Mouse (Mus musculus): ENCODE measurements at regions not wholly inside any gene's neighbourhood (a gene's known extent, or its start where the extent isn't known, plus 50 kb on each side); places are given as distances from the start of the nearest gene placed in this dataset.

DNA sequence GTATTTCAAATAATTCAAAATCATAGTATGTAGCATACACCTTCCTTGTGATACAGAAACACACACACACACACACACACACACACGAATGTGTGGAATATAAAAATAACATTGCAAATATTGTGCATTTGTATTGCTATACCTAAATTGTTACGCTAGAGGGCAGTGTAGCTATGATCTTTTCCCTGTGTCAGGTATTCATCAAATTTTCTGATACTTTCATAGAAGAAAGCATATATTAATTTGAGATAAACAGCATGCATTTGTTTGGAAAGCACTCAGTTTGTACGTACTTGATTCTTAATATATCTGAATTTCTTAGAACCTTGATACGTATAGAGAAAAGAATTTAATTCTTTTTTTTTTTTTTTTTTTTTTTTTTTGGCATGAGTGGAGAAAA is 1700.9 kb upstream of the Sel1l start:
- no peaks in the 10 kb centered on the region for H3K9me3 ChIP-seq (replicated peaks)
- WGBS (ENCODE audit: insufficient replicate concordance), result 35% methylated on average over 4 of the region's 4 CpGs

DNA sequence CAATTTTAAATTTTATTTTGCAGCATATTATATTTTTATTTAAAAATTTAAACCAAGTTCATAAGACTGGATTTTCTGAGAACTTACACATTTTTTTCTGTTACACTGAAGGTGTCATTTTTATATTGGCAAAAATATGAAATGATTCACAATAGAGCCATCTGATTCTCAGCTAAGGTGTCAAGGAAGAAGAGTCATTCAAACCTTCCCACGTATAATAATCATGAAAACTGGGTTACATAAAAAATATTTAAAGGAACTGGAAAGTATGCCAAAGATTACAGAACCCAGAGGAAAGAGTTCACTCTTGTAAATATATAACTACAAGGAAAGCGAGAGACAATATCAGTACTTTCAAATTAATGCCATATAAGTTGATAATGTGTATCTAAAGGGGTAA is 1674.5 kb upstream of the Sel1l start:
- WGBS (ENCODE audit: insufficient replicate concordance), result 56% methylated on average over 2 of the region's 2 CpGs
- ATAC-seq (ENCODE audit: insufficient read depth), result no peak
- Histone ChIP-seq H3K27ac (replicated peaks) (no peak overlapping the region), H3K9me3 (replicated peaks) (no peaks in the 10 kb centered on the region), H3K4me2 (no peak overlapping the region), H3K36me3 (replicated peaks) (no peaks in the 10 kb centered on the region), H3K4me3 (replicated peaks) (no peak overlapping the region), H3K4me1 (replicated peaks) (no peaks in the 10 kb centered on the region), H3K9ac (no peak overlapping the region), H3K27me3 (no peaks in the 10 kb centered on the region)

More for the DNA sequence above, 1700.9 kb upstream of the Sel1l start:
- H3K27me3 ChIP-seq, result no peaks in the 10 kb centered on the region
- H3K4me2 ChIP-seq, result no peak overlapping the region
- H3K9ac ChIP-seq, result no peak overlapping the region
- H3K4me1 ChIP-seq (replicated peaks), result no peaks in the 10 kb centered on the region
- H3K4me3 ChIP-seq (replicated peaks), result no peak overlapping the region
- H3K36me3 ChIP-seq (replicated peaks), result no peaks in the 10 kb centered on the region
- no peak overlapping the region for H3K27ac ChIP-seq (replicated peaks)
- ATAC-seq (ENCODE audit: insufficient read depth), result no peak

DNA sequence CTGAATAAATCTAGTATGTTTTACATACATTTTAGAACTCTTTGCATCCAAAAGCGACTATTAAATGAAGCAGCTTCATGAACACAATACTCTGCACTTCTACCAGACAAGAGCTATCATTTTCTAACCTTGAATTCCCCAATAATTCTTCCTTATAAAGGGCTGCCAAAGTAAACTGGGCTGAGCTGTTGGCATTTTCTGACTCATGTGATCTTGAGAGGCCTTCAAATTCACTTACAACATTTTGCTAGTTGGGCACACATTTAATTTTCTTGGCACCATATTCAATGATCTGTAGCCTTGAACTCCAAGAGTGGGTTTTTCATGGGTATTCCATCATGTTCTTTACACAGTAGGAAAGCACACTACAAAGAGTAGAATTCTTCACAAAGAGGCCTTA is 1637.4 kb upstream of the Sel1l start:
- Histone ChIP-seq H3K9ac (no peak overlapping the region), H3K27me3 (no peaks in the 10 kb centered on the region), H3K4me3 (replicated peaks) (no peak overlapping the region), H3K4me1 (replicated peaks) (no peaks in the 10 kb centered on the region), H3K4me2 (no peak overlapping the region), H3K27ac (replicated peaks) (no peak overlapping the region), H3K9me3 (replicated peaks) (no peaks in the 10 kb centered on the region), H3K36me3 (replicated peaks) (no peaks in the 10 kb centered on the region)
- ATAC-seq (ENCODE audit: insufficient read depth), result no peak
- WGBS (ENCODE audit: insufficient replicate concordance), result 55% methylated on average over 1 of the region's 1 CpGs

DNA sequence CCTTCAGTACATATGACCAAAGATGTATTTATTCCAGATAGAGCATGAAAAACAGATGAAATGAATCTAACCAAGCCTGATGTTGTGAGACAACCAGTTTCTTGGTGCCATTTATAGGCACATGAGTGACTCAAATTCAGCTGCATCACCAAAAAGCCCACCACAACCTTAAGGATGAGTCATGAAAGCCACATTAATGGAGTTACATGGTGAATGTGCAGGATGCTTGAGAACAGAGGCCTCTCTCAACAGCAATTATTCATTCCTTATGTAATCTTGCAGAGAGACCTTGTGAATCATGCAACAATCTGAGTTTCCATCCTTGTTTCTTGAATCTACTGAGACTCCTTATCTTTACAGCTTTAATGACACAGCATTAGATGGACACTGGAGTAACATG is 1613.1 kb upstream of the Sel1l start:
- Histone ChIP-seq H3K4me1 (replicated peaks) (no peaks in the 10 kb centered on the region), H3K27me3 (no peaks in the 10 kb centered on the region), H3K9ac (no peak overlapping the region), H3K27ac (replicated peaks) (no peak overlapping the region), H3K4me3 (replicated peaks) (no peak overlapping the region), H3K9me3 (replicated peaks) (no peaks in the 10 kb centered on the region), H3K36me3 (replicated peaks) (no peaks in the 10 kb centered on the region), H3K4me2 (no peak overlapping the region)
- ATAC-seq (ENCODE audit: insufficient read depth), result no peak

DNA sequence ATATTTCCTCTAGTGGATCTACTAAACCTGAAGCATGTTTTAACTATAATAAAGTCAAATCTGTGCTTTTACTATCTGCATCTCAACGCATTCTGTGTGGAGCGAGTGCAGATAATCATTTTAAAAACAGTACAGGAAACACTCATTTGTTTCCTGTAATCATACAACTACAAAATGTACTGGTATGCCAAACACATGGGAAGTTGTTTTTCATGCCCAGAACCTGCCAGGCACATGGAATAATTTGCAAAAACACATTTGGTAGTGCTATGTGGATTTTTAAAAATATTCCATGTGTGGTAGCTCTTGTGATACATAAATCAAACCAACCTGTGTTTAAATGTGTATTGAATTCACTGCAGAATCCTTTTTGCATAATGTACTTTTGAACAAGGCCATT is 1600.5 kb upstream of the Sel1l start:
- H3K9ac ChIP-seq, result no peak overlapping the region
- H3K27me3 ChIP-seq, result no peaks in the 10 kb centered on the region
- WGBS (ENCODE audit: insufficient replicate concordance), result 64% methylated on average over 2 of the region's 2 CpGs
- no peak overlapping the region for H3K27ac ChIP-seq (replicated peaks)
- H3K4me1 ChIP-seq (replicated peaks), result no peaks in the 10 kb centered on the region
- H3K4me3 ChIP-seq (replicated peaks), result no peak overlapping the region
- H3K4me2 ChIP-seq, result no peak overlapping the region
- H3K9me3 ChIP-seq (replicated peaks), result no peaks in the 10 kb centered on the region
- H3K36me3 ChIP-seq (replicated peaks), result no peaks in the 10 kb centered on the region
- ATAC-seq (ENCODE audit: insufficient read depth), result no peak

DNA sequence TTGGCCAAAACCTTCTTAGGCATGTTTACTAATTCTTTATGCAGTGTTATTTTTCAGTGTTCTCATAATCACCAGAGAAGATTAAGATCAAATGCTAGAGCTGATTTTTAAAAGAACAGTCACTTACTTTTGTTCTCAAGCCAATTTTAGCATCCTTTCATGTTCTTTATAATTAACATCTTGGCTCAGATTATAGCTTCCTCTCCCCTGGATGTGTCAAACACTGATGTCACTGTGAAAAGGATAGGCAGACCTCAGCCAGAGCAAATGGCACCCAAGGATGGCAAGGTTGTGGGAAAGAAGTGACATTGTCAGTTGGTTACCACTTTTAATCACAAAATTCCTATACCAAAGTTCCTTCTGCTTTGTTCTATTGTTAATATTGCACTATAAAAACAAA is 1580.3 kb upstream of the Sel1l start:
- Histone ChIP-seq H3K9ac (no peak overlapping the region), H3K4me2 (no peak overlapping the region), H3K27me3 (no peaks in the 10 kb centered on the region), H3K36me3 (replicated peaks) (no peaks in the 10 kb centered on the region), H3K4me3 (replicated peaks) (no peak overlapping the region), H3K4me1 (replicated peaks) (no peaks in the 10 kb centered on the region), H3K27ac (replicated peaks) (no peak overlapping the region), H3K9me3 (replicated peaks) (no peaks in the 10 kb centered on the region)
- no peak for ATAC-seq (ENCODE audit: insufficient read depth)

DNA sequence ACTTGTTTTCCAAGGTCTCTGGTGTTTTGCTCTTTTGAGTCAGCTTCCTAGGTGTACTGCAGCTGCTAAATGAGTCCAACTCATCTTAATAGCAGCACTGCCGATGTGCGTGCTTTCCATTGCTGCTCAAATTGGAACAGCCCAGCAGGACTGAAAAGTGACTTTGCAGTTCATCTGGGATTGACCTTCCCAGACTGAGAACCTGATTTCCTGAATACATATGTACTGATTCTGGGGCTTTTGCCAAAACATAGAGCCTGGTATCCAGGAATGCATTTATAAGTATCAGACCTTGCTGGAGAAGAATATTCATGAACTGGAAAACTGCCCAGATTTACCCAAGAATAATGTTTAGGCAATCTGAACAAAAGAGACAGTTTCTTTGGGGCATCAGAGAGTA is 1579.0 kb upstream of the Sel1l start:
- Histone ChIP-seq H3K4me1 (replicated peaks) (no peaks in the 10 kb centered on the region), H3K27me3 (no peaks in the 10 kb centered on the region), H3K9me3 (replicated peaks) (no peaks in the 10 kb centered on the region), H3K4me3 (replicated peaks) (no peak overlapping the region), H3K4me2 (no peak overlapping the region), H3K36me3 (replicated peaks) (no peaks in the 10 kb centered on the region), H3K9ac (no peak overlapping the region), H3K27ac (replicated peaks) (no peak overlapping the region)
- no peak for ATAC-seq (ENCODE audit: insufficient read depth)
- 91% methylated on average over 2 of the region's 2 CpGs for WGBS (ENCODE audit: insufficient replicate concordance)

DNA sequence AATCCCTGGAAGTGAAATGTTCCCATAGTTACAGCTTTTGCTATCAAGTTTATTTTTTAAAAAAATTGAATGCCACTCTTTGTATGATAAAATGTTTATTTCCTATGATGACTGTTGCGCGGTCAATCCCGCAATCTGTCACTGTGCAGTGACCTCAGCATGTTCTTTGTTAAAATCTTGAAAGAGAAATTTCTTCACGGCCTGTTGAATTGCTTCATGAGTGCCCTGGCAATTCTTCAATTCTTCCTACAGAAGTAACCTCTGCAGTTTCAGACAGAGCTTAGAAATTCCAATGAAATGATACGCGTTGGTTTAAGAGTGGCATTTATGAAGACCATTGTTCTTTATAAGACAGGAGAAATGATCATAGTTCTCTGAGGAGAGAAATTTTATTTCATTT is 1567.4 kb upstream of the Sel1l start:
- H3K4me2 ChIP-seq, result no peak overlapping the region
- no peak overlapping the region for H3K27ac ChIP-seq (replicated peaks)
- no peaks in the 10 kb centered on the region for H3K27me3 ChIP-seq
- no peak overlapping the region for H3K4me3 ChIP-seq (replicated peaks)
- no peaks in the 10 kb centered on the region for H3K36me3 ChIP-seq (replicated peaks)
- ATAC-seq (ENCODE audit: insufficient read depth), result no peak
- 77% methylated on average over 6 of the region's 6 CpGs for WGBS (ENCODE audit: insufficient replicate concordance)
- H3K9me3 ChIP-seq (replicated peaks), result no peaks in the 10 kb centered on the region
- no peaks in the 10 kb centered on the region for H3K4me1 ChIP-seq (replicated peaks)
- no peak overlapping the region for H3K9ac ChIP-seq

DNA sequence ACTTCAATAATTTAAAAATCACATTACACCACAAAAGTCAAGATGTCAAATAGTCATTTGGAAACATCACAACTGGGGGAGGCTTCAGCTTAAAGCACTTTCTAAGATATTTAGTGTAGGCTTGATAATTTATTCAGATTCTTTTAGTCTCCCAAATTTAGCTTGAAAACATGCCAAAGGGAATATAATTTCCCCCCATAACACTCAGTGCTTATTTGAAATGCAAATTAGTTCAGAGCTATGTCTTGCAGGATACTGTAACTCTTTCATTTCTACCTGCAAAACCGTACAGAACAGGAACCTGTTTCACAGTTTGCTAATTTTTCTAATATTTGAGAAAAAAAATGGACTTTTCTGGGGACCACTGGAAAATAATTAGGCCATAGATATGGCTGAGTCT is 1566.8 kb upstream of the Sel1l start:
- no peak overlapping the region for H3K4me3 ChIP-seq (replicated peaks)
- H3K27ac ChIP-seq (replicated peaks), result no peak overlapping the region
- 37% methylated on average over 1 of the region's 1 CpGs for WGBS (ENCODE audit: insufficient replicate concordance)
- no peaks in the 10 kb centered on the region for H3K36me3 ChIP-seq (replicated peaks)
- H3K4me2 ChIP-seq, result no peak overlapping the region
- H3K9ac ChIP-seq, result no peak overlapping the region
- H3K9me3 ChIP-seq (replicated peaks), result no peaks in the 10 kb centered on the region
- no peak for ATAC-seq (ENCODE audit: insufficient read depth)
- no peaks in the 10 kb centered on the region for H3K4me1 ChIP-seq (replicated peaks)
- no peaks in the 10 kb centered on the region for H3K27me3 ChIP-seq

DNA sequence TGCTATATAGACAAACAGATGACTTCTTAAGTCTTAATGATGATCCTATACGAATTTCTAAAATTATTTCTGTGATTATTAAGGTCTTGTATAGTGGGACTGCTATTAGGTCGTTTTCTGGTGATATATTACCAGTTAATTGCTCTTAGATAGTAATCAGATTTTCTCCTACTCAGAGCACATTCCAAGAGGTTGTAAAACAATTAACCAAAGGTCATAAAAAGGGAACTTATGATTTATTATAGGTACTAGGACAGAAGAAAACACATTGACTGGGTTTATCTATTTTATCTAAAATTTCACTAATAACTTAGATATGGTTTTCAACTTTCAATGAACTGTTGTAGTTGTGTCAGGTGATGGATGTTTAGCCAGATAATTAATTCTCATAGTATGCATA is 1536.6 kb upstream of the Sel1l start:
- Histone ChIP-seq H3K36me3 (replicated peaks) (no peaks in the 10 kb centered on the region), H3K9me3 (replicated peaks) (no peaks in the 10 kb centered on the region), H3K4me1 (replicated peaks) (no peaks in the 10 kb centered on the region), H3K4me2 (no peak overlapping the region), H3K4me3 (replicated peaks) (no peak overlapping the region), H3K27ac (replicated peaks) (no peak overlapping the region), H3K9ac (no peak overlapping the region), H3K27me3 (no peaks in the 10 kb centered on the region)
- 9% methylated on average over 2 of the region's 2 CpGs for WGBS (ENCODE audit: insufficient replicate concordance)
- no peak for ATAC-seq (ENCODE audit: insufficient read depth)

DNA sequence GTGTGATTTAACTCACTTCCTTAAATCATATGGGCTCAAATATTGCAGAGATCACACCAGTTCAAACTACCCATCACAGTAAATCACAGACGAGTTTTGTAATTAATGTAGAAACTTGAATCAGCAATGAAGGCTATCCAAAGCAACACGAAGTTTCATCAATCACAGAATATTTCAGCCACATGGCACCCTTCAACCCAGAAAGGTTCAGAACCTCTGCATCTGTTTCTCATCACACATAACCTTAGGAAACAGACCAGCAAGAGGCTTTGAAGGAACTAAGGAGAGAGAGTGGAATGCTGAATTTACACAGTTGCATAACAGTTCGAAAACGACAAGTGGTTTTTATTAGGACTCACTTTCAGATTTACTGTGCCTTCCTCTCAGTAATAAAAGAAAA is 1494.0 kb upstream of the Sel1l start:
- Histone ChIP-seq H3K27ac (replicated peaks) (no peak overlapping the region), H3K9me3 (replicated peaks) (no peaks in the 10 kb centered on the region), H3K36me3 (replicated peaks) (no peaks in the 10 kb centered on the region), H3K4me3 (replicated peaks) (no peak overlapping the region), H3K27me3 (no peaks in the 10 kb centered on the region), H3K9ac (no peak overlapping the region), H3K4me2 (no peak overlapping the region), H3K4me1 (replicated peaks) (no peaks in the 10 kb centered on the region)
- 56% methylated on average over 4 of the region's 4 CpGs for WGBS (ENCODE audit: insufficient replicate concordance)
- ATAC-seq (ENCODE audit: insufficient read depth), result no peak

DNA sequence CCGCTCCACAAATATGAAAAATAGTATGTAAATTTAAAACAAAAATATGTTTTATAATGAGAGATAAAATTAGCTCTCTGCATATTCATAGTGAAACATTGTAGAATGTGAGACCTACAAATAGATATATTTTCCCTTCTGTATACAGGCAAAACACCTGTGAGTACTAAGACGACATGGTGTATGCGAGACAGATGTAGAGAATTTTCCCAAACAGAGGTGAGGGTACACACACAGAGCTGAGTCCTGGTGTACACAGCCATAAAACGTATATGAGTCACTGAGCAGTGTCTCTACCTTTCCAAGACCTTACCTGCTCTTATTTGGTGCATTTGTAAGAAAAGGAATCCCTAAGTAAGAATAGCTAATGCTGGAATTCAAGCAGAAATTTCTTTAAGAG is 1493.6 kb upstream of the Sel1l start:
- ATAC-seq (ENCODE audit: insufficient read depth), result no peak
- Histone ChIP-seq H3K9me3 (replicated peaks) (no peaks in the 10 kb centered on the region), H3K27ac (replicated peaks) (no peak overlapping the region), H3K4me2 (no peak overlapping the region), H3K4me3 (replicated peaks) (no peak overlapping the region), H3K9ac (no peak overlapping the region), H3K27me3 (no peaks in the 10 kb centered on the region), H3K36me3 (replicated peaks) (no peaks in the 10 kb centered on the region), H3K4me1 (replicated peaks) (no peaks in the 10 kb centered on the region)
- WGBS (ENCODE audit: insufficient replicate concordance), result 56% methylated on average over 4 of the region's 4 CpGs

DNA sequence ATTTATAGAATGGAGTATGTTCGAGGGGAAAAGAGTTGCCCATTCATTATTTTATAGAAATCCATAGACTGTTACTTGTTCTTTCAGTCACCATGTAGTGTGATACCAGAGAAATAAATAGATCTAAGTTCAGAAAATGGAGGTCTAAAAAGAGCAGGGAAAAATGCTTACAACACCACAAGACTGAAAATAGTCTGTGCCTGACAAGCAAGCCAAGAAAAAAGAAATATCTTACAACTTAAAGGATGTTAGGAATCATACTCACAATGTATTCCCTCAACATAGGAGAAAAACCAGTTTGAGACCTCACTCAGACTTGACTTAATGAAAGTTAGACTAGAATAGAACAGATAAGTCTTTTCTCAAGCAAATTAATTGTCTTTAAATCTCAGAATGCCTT is 1486.6 kb upstream of the Sel1l start:
- 50% methylated on average over 1 of the region's 1 CpGs for WGBS (ENCODE audit: insufficient replicate concordance)
- H3K27ac ChIP-seq (replicated peaks), result no peak overlapping the region
- no peaks in the 10 kb centered on the region for H3K27me3 ChIP-seq
- no peaks in the 10 kb centered on the region for H3K9me3 ChIP-seq (replicated peaks)
- H3K36me3 ChIP-seq (replicated peaks), result no peaks in the 10 kb centered on the region
- no peak for ATAC-seq (ENCODE audit: insufficient read depth)
- H3K9ac ChIP-seq, result no peak overlapping the region
- H3K4me2 ChIP-seq, result no peak overlapping the region
- H3K4me1 ChIP-seq (replicated peaks), result no peaks in the 10 kb centered on the region
- no peak overlapping the region for H3K4me3 ChIP-seq (replicated peaks)

Data from liver, embryonic 15.5 days (tissue).